Mouse (Mus musculus): ENCODE measurements at regions not wholly inside any gene's neighbourhood (a gene's known extent, or its start where the extent isn't known, plus 50 kb on each side); places are given as distances from the start of the nearest gene placed in this dataset.

DNA sequence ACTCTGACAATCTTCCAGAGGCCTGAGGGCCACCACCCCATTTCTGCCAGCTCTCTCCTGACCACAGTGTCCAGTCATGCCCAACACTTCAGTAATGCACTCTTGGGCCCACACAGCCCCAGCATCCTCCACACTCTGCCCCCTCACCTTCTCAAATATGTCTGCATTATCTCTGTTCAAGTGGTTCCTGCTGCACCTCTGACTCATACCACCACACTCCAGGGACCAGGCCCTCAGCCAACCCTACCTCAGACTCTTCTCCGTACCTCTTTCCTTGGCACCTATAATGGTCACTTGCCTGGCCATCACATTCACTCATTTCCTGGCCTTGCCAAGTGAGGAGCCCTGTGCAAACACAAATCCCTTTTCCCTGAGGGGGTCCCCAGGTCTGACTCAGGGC is 109.6 kb upstream of the Dio3 start:
- DNase-seq (ENCODE audit: extremely low read depth, low read depth, low spot score), result no peak

DNA sequence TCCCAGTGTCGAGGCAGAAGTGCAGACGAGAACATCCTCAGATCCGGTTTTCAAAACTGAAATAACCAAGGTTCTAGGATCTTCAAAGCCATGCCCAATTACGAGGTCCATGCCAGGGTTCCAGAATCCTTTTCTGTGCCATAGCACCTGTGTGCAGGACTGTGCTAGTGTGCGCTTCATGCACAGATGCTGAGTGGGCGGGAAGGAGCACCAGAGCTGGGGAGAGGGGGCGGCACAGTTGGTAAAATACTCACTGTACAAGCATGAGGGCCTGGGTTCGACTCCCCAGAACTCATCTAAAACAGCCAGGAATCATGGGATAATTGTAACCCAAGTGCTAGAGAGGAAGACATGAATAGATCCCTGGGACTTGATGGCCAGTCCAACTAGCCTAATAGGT is 108.4 kb upstream of the Dio3 start:
- DNase-seq (ENCODE audit: extremely low read depth, low read depth, low spot score), result no peak

- no peak for DNase-seq (ENCODE audit: extremely low read depth, low read depth, low spot score)
Observed at GRCm38 (mm10) chr12:110177826-110178225, 101.0 kb upstream of the Dio3 start.

- no peak for DNase-seq (ENCODE audit: extremely low read depth, low read depth, low spot score)
Observed at GRCm38 (mm10) chr12:110183473-110183872, 95.4 kb upstream of the Dio3 start.

- no peak for DNase-seq (ENCODE audit: extremely low read depth, low read depth, low spot score)
Observed at GRCm38 (mm10) chr12:110185399-110185798, 93.5 kb upstream of the Dio3 start.

- DNase-seq (ENCODE audit: extremely low read depth, low read depth, low spot score), result no peak
Observed at GRCm38 (mm10) chr12:110186381-110186780, 92.5 kb upstream of the Dio3 start.

DNA sequence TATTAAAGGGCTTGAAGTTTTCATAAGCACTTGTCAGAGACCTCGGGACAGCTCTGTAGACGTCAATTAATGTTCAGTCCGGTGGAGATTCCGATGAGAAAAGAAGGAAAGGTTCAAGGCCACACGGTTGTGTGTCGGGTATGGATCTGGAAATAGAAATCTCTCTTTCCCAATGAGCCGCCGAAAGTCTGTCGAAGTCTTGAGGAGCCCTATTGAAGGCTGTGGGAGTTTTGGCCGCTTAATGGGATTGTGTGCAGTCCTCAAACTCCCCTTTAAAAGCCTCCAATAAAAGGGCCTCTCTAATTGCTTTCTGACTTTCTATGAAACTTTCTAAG is 92.0 kb upstream of the Dio3 start:
- no peak for DNase-seq (ENCODE audit: extremely low read depth, low read depth, low spot score)

DNA sequence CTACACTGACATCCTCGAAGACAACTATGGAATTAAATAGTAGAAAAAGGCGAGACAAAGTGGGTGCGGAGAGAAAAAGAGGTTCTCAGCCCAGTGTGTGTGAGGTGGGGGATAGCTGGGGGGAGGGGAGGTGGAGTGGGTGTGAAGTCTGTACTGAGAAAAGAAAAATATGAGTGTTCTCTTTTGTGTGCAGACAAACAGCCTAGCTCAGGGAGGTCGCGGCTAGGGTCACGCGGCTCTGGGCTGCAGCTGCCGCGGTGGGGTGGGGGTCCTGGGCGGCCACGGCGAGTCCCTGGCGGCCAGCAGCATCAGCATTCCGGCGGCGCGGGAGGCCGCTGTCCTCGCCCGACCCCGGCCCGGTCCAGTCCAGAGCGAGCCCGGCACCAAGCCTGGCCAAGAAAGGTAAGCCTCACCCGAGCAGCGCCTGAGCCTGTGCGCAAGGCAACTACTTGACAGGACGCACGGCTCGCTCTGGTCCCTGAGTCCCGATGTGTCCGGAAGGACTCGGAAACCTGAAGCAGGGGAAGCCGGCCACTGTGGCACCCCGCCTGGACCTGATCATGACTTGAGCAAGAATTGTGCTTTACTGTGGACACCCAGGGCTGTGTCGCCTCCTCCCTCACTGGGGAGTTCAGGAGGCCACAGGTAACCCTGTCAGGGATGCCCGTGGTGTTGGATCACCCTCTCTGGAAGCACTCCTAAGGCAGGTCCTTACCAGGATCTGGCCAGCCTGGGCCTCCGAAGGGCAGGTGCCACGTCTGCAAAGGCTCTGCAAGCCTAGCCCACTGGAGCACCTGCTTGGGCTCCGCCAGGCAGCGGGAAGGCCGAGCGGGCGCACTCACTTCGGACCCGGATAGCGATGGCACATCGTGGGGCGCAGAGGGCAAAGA is 91.4 kb upstream of the Dio3 start:
- no peak for DNase-seq (ENCODE audit: extremely low read depth, low read depth, low spot score)

- no peak for DNase-seq (ENCODE audit: extremely low read depth, low read depth, low spot score)
Observed at GRCm38 (mm10) chr12:110188136-110188631, 90.7 kb upstream of the Dio3 start.

DNA sequence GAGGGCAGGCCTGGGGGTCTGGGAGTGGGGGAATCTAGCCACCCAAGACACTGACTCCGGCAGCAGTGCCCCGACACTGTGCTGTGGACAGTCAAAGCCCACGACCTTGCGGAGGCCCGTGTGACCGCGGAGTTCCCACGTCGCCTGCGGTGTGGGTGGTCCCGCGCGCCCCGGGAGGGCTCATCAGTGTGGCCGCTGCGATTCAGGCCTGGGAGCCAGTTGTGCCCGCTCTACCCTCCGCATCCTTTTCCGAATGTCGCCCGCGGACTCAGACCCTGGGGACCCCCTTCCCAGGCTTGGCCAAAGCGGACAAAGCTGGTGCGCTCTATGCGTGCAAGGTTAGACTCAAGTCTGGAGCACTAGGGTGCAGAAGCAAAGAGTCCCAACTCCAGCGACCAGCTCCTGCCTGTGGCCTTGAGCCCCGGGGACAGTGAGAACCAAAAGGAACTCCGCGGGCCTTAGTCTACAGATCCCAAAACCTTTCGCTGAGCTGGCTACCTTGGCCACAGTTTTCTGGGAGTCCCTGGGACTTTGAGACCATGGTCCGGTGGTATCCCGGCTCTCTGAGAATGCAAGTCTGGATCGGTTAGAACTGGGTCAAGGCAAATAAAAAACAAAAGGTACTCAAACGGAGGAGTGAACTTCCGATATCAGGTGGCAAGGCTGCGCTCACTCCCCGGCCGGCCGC is 90.1 kb upstream of the Dio3 start:
- no peak for DNase-seq (ENCODE audit: extremely low read depth, low read depth, low spot score)

GRCm38 (mm10) chr12:110189329-110189642 is 89.6 kb upstream of the Dio3 start:
- no peak for DNase-seq (ENCODE audit: extremely low read depth, low read depth, low spot score)

DNA sequence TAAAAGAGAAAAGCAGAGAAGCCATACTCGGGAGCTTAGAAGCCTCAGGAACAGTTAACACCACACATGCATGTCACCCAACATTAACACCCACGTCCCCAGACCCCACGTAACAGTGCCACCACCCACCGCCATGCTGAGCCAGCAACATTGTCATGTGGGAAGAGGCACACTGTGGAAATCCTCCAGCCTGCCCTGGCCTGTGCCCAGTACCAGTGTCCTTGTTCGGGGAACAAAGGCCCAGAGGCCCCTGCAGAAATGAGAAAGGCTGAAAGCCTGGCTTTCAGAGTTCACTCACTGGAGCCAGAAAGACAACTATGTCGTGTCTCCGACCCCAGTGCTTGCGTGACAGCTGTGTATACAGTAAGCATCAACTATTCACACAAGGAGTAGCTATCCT is 86.7 kb upstream of the Dio3 start:
- DNase-seq (ENCODE audit: extremely low read depth, low read depth, low spot score), result no peak

- no peak for DNase-seq (ENCODE audit: extremely low read depth, low read depth, low spot score)
Observed at GRCm38 (mm10) chr12:110197366-110197765, 81.5 kb upstream of the Dio3 start.

GRCm38 (mm10) chr12:110200471-110200870 is 78.4 kb upstream of the Dio3 start:
- DNase-seq (ENCODE audit: extremely low read depth, low read depth, low spot score), result no peak

DNA sequence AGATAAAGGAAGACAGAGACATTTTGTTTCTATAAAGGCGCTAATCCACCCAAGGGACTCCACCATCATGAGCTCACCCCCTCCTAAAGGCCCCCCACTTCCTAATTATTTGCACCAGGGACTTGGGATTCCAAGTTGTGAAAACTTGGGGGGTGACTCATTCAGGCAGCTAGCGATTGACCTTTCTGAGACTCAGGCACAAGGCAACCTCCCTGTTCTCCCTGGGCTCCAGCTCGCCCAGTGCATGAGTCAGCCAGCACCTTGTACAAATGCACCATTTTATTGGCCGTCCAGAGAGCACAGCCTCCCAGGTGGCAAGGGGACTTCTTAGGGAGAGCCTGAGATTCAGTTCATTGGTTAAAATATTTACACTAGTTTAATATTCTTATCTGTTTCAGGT is 78.0 kb upstream of the Dio3 start:
- no peak for DNase-seq (ENCODE audit: extremely low read depth, low read depth, low spot score)

GRCm38 (mm10) chr12:110203271-110204014 is 75.4 kb upstream of the Dio3 start:
- DNase-seq (ENCODE audit: extremely low read depth, low read depth, low spot score), result no peak

- no peak for DNase-seq (ENCODE audit: extremely low read depth, low read depth, low spot score)
Observed at GRCm38 (mm10) chr12:110204246-110204989, 74.5 kb upstream of the Dio3 start.

DNA sequence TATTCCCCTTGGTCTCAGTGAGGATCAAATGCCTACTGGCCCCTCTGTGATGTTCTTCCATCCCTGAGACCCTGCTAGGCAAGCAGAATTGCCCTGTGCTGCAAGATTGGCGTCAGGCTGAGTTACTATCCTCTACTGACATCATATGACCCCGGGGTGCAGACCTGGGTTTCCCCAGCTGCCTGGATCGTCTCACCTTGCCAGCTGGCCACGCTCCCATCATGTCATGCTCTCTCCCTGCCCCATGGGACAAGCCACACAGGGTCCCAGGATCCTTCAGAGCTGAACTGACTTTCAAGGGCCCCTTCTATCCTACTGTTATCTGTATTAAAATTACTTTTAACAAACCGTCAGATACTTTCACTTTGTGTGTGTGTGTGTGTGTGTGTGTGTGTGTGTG is 72.6 kb upstream of the Dio3 start:
- no peak for DNase-seq (ENCODE audit: extremely low read depth, low read depth, low spot score)

- DNase-seq (ENCODE audit: extremely low read depth, low read depth, low spot score), result peak; percentile 14
Observed at GRCm38 (mm10) chr12:110206812-110207211, 72.1 kb upstream of the Dio3 start.

DNA sequence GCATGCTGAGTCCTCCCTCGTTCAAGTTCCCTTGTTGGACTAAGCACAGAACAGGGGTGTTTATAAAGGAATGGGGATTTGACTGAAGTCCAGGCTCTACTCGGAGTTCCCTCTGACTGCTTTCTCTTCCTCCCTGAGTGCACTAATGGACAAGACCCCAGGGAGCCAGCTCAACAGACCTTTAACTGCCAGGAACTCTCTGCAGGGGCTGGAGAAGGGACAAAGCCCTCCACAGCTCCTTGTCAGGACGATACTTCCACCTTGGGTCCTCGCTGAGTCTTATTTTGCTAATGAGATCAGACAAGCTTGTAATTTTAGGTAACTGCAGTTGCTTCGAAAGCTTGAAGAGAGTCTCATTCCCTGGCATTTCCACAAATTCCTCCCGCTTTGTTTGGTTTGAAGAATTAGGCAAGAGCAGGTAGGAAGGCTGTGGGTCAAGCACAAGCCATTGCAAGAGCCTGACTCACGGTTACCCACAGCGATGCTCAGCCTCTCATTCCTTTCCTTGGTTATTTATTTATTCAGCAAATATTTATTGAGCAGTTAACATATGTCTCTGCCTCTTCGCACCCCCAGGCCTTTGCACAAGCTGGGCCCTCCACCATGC is 71.5 kb upstream of the Dio3 start:
- DNase-seq (ENCODE audit: extremely low read depth, low read depth, low spot score), result peak; percentile 8

DNA sequence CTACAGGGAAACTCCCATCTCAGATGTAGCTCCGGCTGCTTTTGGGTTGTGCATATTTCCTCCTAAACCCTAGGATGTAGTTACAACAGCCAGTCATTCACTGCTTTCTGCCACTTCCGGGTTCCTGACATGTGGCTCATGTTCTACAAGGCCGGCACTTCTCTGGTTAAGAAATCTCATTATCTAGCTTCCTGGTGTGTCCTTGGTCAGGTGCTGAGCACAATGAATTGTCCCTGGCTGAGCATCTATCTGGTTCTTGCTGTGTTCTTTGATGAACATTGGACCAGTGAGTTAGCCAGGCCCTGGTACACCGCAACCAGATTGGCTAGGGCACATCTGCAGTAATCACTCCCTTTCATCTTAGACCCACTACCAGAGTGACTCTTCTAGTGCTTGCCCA is 66.2 kb upstream of the Dio3 start:
- no peak for DNase-seq (ENCODE audit: extremely low read depth, low read depth, low spot score)

All from fat pad, adult 2 months (tissue).